Mouse (Mus musculus) G1E (cell line): ENCODE results near the gene Kcnq1. TPM values are rescaled to one million over a fixed set of nuclear protein-coding genes. Genes with fewer than 3 reads are reported as not detected.

Experiments used
- ATAC-seq: 2 replicates; pipeline ENCODE4 v1.8.0; 2016; ENCODE audit warnings: mild to moderate bottlenecking; ENCODE audit not compliant: insufficient number of reproducible peaks, poor library complexity, low FRiP score, severe bottlenecking; ENCODE audit errors: extremely low read depth
- DNase-seq: peaks from one replicate; pipeline ENCODE4 v3.0.0; 2012; ENCODE audit warnings: low spot score
- H3K27me3 ChIP-seq: 2 replicates; pipeline ENCODE4 v1.6.1; 2012; ENCODE audit warnings: mild to moderate bottlenecking, low read length, inconsistent platforms; ENCODE audit not compliant: insufficient read depth
- H3K36me3 ChIP-seq: replicated peaks from 2 replicates; pipeline ENCODE3; 2012; ENCODE audit warnings: mild to moderate bottlenecking, inconsistent platforms
- H3K4me1 ChIP-seq: 2 replicates; pipeline ENCODE4 v1.6.1; 2012; ENCODE audit warnings: low read depth, low read length, inconsistent platforms, mixed read lengths; ENCODE audit not compliant: insufficient read depth
- H3K4me3 ChIP-seq: 2 replicates; pipeline ENCODE4 v1.5.1; 2012; ENCODE audit warnings: low read depth, mild to moderate bottlenecking, inconsistent platforms, low read length, moderate library complexity, mixed read lengths
- H3K9me3 ChIP-seq: replicated peaks from 2 replicates; pipeline ENCODE4 v1.6.1; 2012; ENCODE audit warnings: inconsistent platforms
- CTCF ChIP-seq: IDR thresholded peaks from 2 replicates; pipeline ENCODE4 v1.5.1; 2012; ENCODE audit warnings: low read depth, low read length, inconsistent platforms, mixed read lengths
- GATA1 ChIP-seq: IDR thresholded peaks from 2 replicates; pipeline ENCODE4 v1.6.1; 2012; ENCODE audit warnings: borderline replicate concordance, low read length, inconsistent platforms, mixed read lengths
- GATA2 ChIP-seq: IDR thresholded peaks from 2 replicates; pipeline ENCODE4 v1.6.1; 2012; ENCODE audit warnings: low read depth, low read length, inconsistent platforms, borderline replicate concordance
- POLR2AphosphoS5 ChIP-seq: IDR thresholded peaks from 2 replicates; pipeline ENCODE4 v1.6.1; 2012; ENCODE audit warnings: low read depth, low read length, inconsistent platforms; ENCODE audit not compliant: insufficient replicate concordance
- TAL1 ChIP-seq: conservative IDR thresholded peaks from 2 replicates; pipeline ENCODE4 v1.6.1; 2012; ENCODE audit warnings: low read depth, low read length, inconsistent platforms, mixed read lengths
- polyA plus RNA-seq: library from polyadenylated mRNA; stranded (reverse); fragments of >175 nt; gene quantifications from 2 replicates; pipeline ENCODE4 v1.2.3, GENCODE M21; 2012
- total RNA-seq, 2 experiments: library from RNA; stranded (forward) in 1 of 2; stranded (reverse) in 1 of 2; fragments of 200-1000 nt in 1 of 2; fragments of >200 nt in 1 of 2; fragmentation: Nextera tagmentation in 1 of 2; gene quantifications; 2 replicates each; pipeline ENCODE4 v1.2.3; 2014 to 2017

Gene Kcnq1
- total and polyA plus RNA-seq, 3 experiments = not detected

DNA sequence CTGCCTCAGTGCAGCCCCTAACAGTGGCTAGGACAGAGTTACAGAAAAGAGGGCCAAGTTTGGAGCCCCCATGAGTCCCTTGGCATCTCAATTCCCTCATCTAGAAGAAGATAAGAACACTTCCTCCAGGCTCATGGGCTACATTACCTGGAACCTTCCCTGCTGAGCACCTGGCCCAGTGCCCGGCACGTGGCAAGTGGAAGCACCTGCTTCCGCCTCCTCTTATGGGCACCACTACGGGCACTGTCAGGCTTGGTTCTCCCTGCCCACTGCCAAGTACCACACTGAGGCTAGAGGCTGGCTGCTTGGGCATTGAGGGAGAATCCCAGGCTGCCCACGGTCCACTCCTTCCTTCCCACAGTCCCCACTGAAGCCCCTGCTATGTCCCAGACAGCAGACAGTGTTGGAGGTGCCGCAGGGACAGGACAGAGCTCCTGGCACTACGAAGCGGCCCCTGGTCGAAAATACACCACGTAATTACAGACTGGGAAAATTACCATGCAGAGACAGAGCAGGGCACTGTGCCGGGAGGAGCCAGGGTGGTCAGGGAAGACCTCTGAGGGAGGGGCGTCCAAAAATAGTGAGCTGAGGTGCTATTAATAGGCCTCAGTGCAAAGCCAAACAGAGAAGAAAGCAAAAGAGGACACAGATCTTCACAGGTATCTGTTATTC lies 284.3 kb downstream of the Kcnq1 start:
- no peak overlapping the region for H3K4me3 ChIP-seq
- DNase-seq = no peak
- H3K36me3 ChIP-seq = no peaks in the 10 kb centered on the region
- ATAC-seq = no peak
- H3K9me3 ChIP-seq = no peaks in the 10 kb centered on the region
- no peaks in the 10 kb centered on the region for H3K4me1 ChIP-seq
- H3K27me3 ChIP-seq = peaks cover 41% of the 10 kb centered on the region
- TF ChIP-seq TAL1 = no peak
- no peak for TF ChIP-seq GATA2
- TF ChIP-seq POLR2AphosphoS5 = no peak

DNA sequence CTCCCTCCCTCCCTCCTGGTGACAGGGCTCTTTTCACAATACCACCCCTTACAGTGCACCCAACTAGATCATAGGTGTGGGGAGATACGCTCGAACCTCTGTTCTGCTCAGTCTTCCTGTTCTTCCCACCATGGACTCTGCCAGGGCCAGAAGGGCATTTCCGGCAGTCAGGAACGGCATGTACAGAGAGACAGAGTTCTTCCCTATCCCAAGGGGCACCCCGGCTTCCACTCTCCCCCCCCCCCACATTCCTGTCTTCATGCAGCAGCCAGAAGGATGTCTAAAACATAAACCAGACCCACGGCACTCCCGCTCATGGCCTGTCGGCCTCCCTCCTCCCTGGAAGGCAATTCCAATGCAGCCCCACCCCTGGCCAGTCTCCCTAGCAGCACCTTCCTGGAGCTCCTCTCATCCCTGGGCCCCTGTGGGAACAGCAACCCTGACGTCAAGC lies 289.0 kb downstream of the Kcnq1 start:
- no peaks in the 10 kb centered on the region for H3K4me1 ChIP-seq
- H3K36me3 ChIP-seq = no peaks in the 10 kb centered on the region
- H3K4me3 ChIP-seq = no peak overlapping the region
- DNase-seq = no peak
- no peak for TF ChIP-seq TAL1
- no peak for TF ChIP-seq GATA2
- no peak for TF ChIP-seq POLR2AphosphoS5
- TF ChIP-seq GATA1 = no peak
- TF ChIP-seq CTCF = no peak
- H3K9me3 ChIP-seq = no peaks in the 10 kb centered on the region
- ATAC-seq = no peak
- H3K27me3 ChIP-seq = peaks cover 24% of the 10 kb centered on the region

DNA sequence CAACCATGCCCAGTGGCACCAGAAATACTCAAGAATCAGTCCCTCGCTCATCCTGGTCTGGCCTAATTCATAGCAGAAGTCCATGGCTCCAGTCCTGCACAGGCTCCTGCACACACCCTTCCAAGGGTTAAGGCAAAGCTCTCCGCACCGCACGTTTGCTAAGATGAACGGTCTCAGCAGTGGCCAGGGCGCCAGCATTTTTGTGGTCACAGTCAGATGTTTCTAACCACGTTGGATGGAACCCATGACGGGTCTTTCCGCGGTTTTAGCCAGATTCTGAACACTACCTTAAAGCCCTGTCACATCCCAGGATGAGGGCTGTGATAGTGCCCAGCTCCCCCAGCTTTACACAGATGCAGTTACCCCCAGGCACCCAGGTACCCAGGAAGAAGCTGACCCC lies 293.6 kb downstream of the Kcnq1 start:
- Histone ChIP-seq H3K36me3 (no peaks in the 10 kb centered on the region), H3K4me3 (no peak overlapping the region), H3K9me3 (no peaks in the 10 kb centered on the region), H3K27me3 (peaks cover 27% of the 10 kb centered on the region), H3K4me1 (no peaks in the 10 kb centered on the region)
- ATAC-seq (no peak), DNase-seq (no peak)
- TF ChIP-seq CTCF (no peak), POLR2AphosphoS5 (no peak), GATA1 (no peak), TAL1 (no peak), GATA2 (no peak)

DNA sequence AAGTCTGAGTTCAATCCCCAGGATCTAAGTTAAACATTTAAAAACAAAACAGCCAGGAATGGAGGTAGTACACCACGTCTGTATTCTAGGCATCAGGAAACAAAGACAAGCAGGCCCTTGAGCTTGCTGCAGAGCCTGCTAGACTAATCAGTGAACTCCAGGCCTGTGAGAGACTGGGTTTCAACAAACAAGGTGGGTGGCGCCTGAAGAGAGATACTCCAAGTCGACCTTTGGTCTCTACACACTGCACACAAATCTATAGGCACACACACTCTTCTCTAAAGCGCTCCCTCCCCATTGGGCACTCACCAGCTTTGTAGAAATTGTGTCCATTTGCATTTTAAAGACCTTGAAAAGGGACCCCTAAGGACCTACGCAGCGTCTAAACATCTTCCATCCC lies 294.4 kb downstream of the Kcnq1 start:
- no peak for DNase-seq
- no peak for ATAC-seq
- no peak for TF ChIP-seq TAL1
- TF ChIP-seq GATA2 = no peak
- TF ChIP-seq GATA1 = no peak
- no peak for TF ChIP-seq POLR2AphosphoS5
- no peak for TF ChIP-seq CTCF
- Histone ChIP-seq H3K36me3 (no peaks in the 10 kb centered on the region), H3K9me3 (no peaks in the 10 kb centered on the region), H3K4me3 (no peak overlapping the region), H3K4me1 (no peaks in the 10 kb centered on the region), H3K27me3 (peaks cover 19% of the 10 kb centered on the region)

DNA sequence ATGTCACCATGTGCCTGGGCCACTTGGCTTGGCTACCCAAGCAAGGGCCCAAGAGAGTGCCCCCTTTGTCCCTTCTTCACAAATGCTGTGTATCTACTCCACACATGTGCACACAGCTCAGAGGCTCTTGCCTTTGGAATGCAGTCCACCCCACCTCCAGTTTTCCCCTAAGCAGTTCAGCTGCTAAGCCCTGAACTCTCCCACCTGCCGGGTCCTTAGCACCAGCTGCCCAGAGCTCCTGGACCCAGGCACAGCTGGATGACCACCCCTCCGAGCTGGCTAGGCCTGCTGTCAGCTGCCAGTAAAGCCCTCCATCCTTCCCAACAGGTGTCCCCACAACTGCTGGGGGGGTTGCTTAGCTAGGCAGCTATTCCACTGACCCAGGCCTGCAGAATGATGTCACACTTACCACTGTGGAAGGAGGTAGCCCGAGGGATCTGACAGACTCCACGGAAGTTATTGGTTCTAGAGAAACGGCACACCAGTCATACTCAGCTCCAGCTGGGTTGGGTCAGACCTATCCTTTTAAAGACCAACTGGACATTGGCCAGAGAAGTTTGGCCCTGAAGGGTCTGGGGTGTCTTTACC lies 295.4 kb downstream of the Kcnq1 start:
- H3K36me3 ChIP-seq = no peaks in the 10 kb centered on the region
- H3K4me3 ChIP-seq = no peak overlapping the region
- ATAC-seq (no peak), DNase-seq (no peak)
- no peaks in the 10 kb centered on the region for H3K4me1 ChIP-seq
- H3K27me3 ChIP-seq = peaks cover 18% of the 10 kb centered on the region
- no peak for TF ChIP-seq TAL1
- TF ChIP-seq GATA2 = no peak
- TF ChIP-seq GATA1 = no peak
- TF ChIP-seq POLR2AphosphoS5 = no peak
- no peak for TF ChIP-seq CTCF
- no peaks in the 10 kb centered on the region for H3K9me3 ChIP-seq

DNA sequence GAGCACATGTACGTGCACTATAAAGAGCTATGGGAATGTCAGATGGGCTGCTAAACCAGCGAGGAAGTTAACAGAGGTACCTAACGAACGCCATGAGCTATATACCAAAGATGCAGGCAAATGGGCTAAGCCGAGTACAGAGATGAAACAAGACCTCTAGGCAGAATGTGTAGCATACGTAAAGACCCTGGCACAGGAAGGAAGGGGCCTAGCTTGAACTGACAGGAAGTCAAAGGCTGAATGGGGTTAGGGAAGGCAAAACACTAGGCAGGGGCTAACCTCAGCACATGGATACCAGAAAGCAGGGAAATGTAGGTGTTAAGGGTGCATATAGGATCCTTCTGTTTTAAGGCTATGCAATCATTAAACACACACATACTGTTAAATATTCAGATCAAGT lies 298.1 kb downstream of the Kcnq1 start:
- ATAC-seq (no peak), DNase-seq (no peak)
- Histone ChIP-seq H3K27me3 (peaks cover 42% of the 10 kb centered on the region), H3K9me3 (no peaks in the 10 kb centered on the region), H3K36me3 (no peaks in the 10 kb centered on the region), H3K4me3 (no peak overlapping the region), H3K4me1 (no peaks in the 10 kb centered on the region)
- TF ChIP-seq TAL1 = no peak
- TF ChIP-seq CTCF = no peak
- TF ChIP-seq GATA1 = no peak
- no peak for TF ChIP-seq GATA2
- TF ChIP-seq POLR2AphosphoS5 = no peak
